Mouse (Mus musculus) midbrain, embryonic 15.5 days (tissue): ENCODE measurements around the gene Dydc1. TPM values are rescaled to one million over a fixed set of nuclear protein-coding genes. Genes with fewer than 3 reads are reported as not detected.
A peak's percentile ranks its signal among the peaks of the same experiment; 100 is the strongest.
"Not testable (repeated sequence)": the region's sequence is repeated elsewhere in the genome, so short reads cannot be mapped to it uniquely, and the experiment has no call there.

ENCODE experiments used
- ATAC-seq: fragments of 200-750 bp; cut with Nextera tagmentation; replicated peaks from 2 replicates; pipeline ENCODE4 v1.8.0; 2017; ENCODE audit warnings: moderate TSS enrichment
- H3K27ac ChIP-seq: fragments of 300-500 bp; sonication (generic); 2 replicates; pipeline ENCODE4 v1.5.1; 2015; ENCODE audit warnings: mild to moderate bottlenecking, inconsistent platforms
- H3K27me3 ChIP-seq: fragments of 300-500 bp; sonication (generic); replicated peaks from 2 replicates; pipeline ENCODE4 v1.6.1; 2015; ENCODE audit warnings: inconsistent platforms
- H3K36me3 ChIP-seq: fragments of 300-500 bp; sonication (generic); replicated peaks from 2 replicates; pipeline ENCODE4 v1.6.1; 2015; ENCODE audit warnings: inconsistent platforms
- H3K4me1 ChIP-seq: fragments of 300-500 bp; sonication (generic); 2 replicates; pipeline ENCODE4 v1.6.1; 2015; ENCODE audit warnings: inconsistent platforms
- H3K4me2 ChIP-seq: fragments of 300-500 bp; sonication (generic); 2 replicates; pipeline ENCODE4 v1.6.1; 2015; ENCODE audit warnings: inconsistent platforms, mild to moderate bottlenecking, moderate library complexity
- H3K4me3 ChIP-seq: fragments of 300-500 bp; sonication (generic); 2 replicates; pipeline ENCODE4 v1.5.1; 2015; ENCODE audit warnings: mild to moderate bottlenecking, inconsistent platforms
- H3K9ac ChIP-seq: fragments of 300-500 bp; sonication (generic); 2 replicates; pipeline ENCODE4 v1.6.1; 2015; ENCODE audit warnings: mild to moderate bottlenecking, inconsistent platforms
- H3K9me3 ChIP-seq: fragments of 300-500 bp; sonication (generic); 2 replicates; pipeline ENCODE4 v1.6.1; 2016; ENCODE audit warnings: inconsistent platforms
- WGBS: fragments of 180-500 bp; shearing (Covaris S2); methylation state at CpG from one replicate; pipeline ENCODE4 v1.1.7; 2015; ENCODE audit warnings: mixed read lengths; 5-methylcytosine and 5-hydroxymethylcytosine counted together
- polyA plus RNA-seq: library from polyadenylated mRNA; unstranded; fragments of >200 nt; fragmentation: Nextera tagmentation; extraction: Ambion mirVana; gene quantifications from 2 replicates; pipeline ENCODE4 v1.2.1, GENCODE M21; 2015

The Dydc1 gene
- polyA plus RNA-seq = not detected in 2 replicates

DNA sequence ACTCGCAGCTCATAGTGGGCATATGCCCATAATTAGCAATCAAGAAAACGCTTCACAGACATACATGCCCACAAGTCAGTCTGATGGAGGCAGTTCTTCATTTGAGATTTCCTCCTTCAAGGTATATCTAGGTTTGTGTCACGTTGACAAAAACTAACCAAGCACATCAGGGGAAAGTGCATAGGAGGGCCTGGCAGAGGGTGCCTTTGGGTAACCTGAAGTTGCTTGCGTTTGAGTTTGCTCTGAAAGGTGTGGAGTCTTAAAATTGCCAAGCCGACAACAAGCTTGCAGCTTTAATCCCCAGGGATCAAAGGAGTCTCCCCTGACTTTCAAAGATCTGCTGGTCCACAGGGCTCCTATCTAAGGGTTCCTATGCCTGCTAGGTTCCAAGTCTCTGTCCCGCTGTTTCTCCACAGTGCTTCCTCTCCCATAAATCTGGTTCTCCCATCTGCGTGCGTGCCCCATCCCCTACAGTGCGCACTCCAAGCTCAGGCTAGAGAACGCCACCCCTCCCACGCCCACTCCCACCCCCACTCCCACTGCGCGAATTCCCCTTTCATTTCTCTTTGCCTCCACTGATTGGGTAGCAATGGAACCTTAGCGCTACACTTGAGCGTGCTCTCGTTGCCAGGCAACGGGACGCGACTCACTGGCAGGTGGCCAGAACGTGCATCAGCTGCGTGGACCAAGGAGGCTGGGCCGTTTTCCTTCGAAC, at the start of gene Dydc1:
Gene Dydc1 (plus strand): TSS at position 683 of the 715 bp plus-strand sequence.
- WGBS = 12% methylated on average over 23 of the region's 23 CpGs
- Histone ChIP-seq H3K27me3 (no peaks in the 10 kb centered on the region), H3K9me3 (no peaks in the 10 kb centered on the region), H3K27ac (no peak within 1 kb of the TSS), H3K4me2 (peak within 1 kb of the TSS; percentile 84), H3K4me3 (peak within 1 kb of the TSS; percentile 45), H3K4me1 (peaks cover 6% of the 10 kb centered on the region; the same call in 1 of the 2 replicates), H3K9ac (peak within 1 kb of the TSS; percentile 38), H3K36me3 (no peaks in the 10 kb centered on the region)
- ATAC-seq = peak; percentile 96

DNA sequence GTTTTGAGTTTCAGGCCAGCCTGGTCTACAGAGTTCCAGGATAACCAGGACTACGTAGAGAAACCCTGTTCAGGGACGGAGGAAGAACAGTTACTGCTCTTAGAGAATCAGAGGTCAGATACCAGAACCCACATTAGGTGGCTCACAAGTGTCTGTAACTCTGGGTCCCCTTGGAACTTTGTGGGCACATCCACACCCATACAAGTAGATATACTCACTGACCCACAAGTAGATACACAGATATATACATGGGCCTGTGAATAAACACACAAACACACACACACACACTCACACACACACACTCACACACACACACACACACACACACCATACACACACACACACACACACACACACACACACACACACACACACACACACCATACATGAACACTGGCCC, 47.6 kb upstream of the Dydc1 start:
- no peaks in the 10 kb centered on the region for H3K36me3 ChIP-seq
- no peaks in the 10 kb centered on the region for H3K27me3 ChIP-seq
- H3K4me1 ChIP-seq = no peaks in the 10 kb centered on the region
- 91% methylated on average over 2 of the region's 2 CpGs for WGBS
- H3K9ac ChIP-seq = no peak overlapping the region
- H3K4me2 ChIP-seq = no peak overlapping the region
- H3K4me3 ChIP-seq = no peak overlapping the region
- no peak overlapping the region for H3K27ac ChIP-seq
- no peak for ATAC-seq
- H3K9me3 ChIP-seq = no peaks in the 10 kb centered on the region

DNA sequence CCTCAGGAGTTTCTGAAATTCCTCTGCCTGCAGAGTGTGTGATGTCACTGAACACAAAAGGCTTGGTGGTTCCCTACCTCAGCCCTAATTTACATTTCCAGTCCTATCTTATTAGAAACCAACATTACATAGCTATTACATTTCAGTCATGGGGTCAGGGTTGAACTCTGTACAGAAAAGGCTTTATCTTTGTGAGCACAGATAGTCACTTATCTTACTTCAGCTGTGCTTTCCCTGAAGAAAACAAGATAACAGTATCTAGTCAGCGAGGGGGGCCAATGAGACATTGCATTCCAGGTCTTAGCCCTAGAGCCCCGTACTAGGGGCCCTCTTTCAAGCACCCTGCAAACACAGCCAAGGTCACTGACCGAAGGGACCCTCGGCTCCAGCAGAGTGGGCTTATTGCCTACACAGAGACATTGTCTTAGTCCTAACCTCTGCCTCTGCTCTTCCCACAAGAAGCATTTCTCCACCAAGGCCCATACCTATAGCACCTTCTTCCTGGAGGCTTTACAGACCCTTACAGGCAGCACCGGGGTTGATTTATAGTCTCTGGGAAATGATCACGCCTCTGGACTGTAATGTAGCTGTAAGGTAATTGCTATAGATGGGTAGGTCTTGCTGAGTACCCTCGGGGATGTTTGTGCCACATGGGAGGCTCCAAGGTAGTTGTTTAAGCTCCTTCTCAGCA, 47.0 kb upstream of the Dydc1 start:
- Histone ChIP-seq H3K4me3 (no peak overlapping the region), H3K27ac (no peak overlapping the region), H3K4me1 (no peaks in the 10 kb centered on the region), H3K9ac (no peak overlapping the region), H3K27me3 (no peaks in the 10 kb centered on the region), H3K36me3 (no peaks in the 10 kb centered on the region), H3K4me2 (no peak overlapping the region), H3K9me3 (no peaks in the 10 kb centered on the region)
- WGBS = 86% methylated on average over 7 of the region's 7 CpGs
- no peak for ATAC-seq

DNA sequence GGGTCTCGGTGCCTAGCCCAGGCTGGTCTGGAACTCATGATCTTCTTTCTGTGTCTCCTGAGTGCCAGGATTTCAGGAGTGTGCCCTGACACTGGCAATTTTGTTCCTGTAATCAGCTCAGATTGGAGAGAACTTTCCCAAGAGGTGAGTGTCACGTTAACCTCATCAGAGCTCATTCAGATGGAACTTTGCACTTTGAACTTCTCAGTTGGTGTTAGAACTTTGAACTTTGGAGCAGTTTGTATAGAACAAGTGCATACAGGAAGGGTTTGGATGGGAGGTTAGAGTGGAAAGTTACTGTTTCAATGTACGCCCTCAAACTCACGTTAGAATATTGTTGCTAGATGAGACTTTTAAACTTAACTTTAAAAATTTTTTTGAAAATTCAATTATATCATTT, 43.4 kb upstream of the Dydc1 start:
- ATAC-seq = no peak
- Histone ChIP-seq H3K4me1 (no peaks in the 10 kb centered on the region), H3K9ac (no peak overlapping the region), H3K27me3 (no peaks in the 10 kb centered on the region), H3K4me2 (no peak overlapping the region), H3K36me3 (no peaks in the 10 kb centered on the region), H3K9me3 (no peaks in the 10 kb centered on the region), H3K4me3 (no peak overlapping the region), H3K27ac (no peak overlapping the region)
- WGBS = 82% methylated on average over 4 of the region's 4 CpGs

DNA sequence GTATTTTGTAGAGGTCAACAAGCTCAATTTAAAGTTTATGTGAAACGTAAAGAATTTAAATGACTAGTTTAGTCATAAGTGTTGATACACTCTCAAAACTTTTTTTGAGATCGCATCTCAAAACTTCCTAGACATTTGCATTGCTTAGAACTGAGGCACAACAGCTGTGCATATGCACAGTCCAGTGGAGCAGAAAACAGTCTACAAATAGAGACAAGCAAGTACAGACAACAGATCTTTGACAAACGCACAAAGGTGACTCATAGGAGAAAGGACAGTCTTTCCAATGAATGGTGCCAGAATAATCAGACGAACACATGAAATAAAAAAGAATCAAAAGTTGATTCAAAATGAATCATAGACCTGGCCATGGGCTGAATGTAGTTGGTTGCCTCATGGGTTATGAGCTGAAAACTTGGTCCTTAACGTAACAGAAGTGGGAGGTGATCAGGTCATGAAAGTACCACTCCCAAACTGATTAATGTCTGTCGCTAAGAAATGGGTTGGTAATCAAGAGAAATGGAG, 41.7 kb upstream of the Dydc1 start:
- Histone ChIP-seq H3K27me3 (no peaks in the 10 kb centered on the region), H3K36me3 (no peaks in the 10 kb centered on the region), H3K27ac (no peak overlapping the region), H3K9ac (no peak overlapping the region), H3K9me3 (no peaks in the 10 kb centered on the region), H3K4me1 (no peaks in the 10 kb centered on the region), H3K4me2 (no peak overlapping the region), H3K4me3 (no peak overlapping the region)
- ATAC-seq = no peak
- WGBS = 88% methylated on average over 6 of the region's 6 CpGs

DNA sequence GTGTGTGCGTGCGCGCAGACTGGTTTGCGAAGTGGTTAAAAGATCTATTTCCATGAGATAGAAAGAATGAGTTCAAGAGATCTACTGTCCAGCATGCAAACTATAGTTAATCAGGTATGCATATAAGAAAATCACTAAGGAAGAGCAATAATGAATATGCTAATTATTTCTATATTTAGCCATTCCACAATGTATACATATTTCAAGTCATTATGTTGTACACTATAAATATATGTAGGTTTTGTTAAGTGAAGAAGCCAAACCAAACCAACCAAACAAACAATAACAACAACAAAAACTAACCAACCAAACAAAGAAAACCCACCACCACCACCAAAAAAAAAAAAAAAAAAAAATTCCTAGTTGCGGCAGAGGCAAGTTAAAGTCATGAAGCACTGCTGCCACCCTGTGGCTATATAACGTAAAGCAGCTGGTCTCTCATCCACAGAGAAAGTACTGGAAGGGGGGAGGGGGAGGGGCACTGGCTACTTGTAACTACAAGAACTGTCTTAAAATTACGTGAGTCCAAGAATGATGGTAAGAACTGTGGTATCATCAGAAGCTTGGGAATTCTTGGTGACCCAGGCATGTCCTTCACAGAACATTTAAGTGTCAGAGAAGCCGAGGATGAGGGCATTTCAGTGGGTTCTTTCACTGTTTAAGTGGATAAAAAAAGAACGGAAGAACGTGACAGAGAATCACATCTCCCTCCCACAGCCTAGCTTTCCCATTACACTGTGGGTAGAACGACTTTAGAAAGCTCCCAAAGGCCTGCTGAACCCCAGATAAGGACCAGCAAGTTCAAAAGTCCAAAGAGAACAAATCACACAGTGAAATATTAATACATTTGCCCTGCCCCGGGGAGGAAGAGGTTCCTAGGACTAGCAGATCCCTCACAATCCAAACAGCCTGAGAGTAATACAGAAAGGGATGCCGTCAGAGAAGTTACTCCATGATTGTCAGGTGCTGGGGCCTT, 39.3 kb upstream of the Dydc1 start:
- 53% methylated on average over 13 of the region's 13 CpGs for WGBS
- no peak overlapping the region for H3K9ac ChIP-seq
- H3K4me3 ChIP-seq = no peak overlapping the region
- H3K27ac ChIP-seq = no peak overlapping the region
- H3K27me3 ChIP-seq = no peaks in the 10 kb centered on the region
- H3K9me3 ChIP-seq = no peaks in the 10 kb centered on the region
- no peaks in the 10 kb centered on the region for H3K36me3 ChIP-seq
- H3K4me1 ChIP-seq = no peaks in the 10 kb centered on the region
- peak; percentile 51 for ATAC-seq
- H3K4me2 ChIP-seq = no peak overlapping the region

DNA sequence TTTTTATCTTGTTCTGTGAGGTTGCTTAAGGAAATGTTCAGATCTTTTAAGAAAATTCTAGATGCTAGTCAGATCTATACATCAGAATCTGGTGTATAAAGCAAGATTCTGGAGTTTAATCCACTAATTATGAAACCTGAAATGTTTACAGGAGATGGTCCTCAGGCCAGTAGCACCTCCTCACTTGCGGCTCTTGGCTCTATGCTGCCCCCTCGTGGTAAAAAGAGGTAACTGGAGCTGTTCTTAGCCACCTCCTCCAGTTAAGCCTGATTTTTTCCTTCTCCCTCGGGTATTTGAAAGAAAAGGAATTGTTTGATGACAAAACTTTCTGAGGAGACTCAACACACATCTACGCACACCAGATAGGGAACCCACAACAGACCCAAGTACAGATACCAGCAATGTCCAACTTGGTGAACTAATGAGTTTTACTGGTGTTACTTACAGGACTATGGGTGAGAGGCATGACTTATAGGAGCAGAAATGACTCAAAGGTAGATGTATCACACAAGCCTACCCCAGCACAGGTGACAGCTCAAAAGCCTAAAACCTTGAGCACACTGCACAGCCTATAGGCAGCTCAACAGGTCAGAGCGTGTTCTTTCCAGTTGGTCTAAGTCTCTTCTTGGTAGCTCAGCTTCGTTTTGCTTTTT, 37.4 kb upstream of the Dydc1 start:
- H3K27ac ChIP-seq = no peak overlapping the region
- no peak overlapping the region for H3K4me2 ChIP-seq
- no peaks in the 10 kb centered on the region for H3K4me1 ChIP-seq
- peak; percentile 71; the same call in 1 of the 2 replicates for ATAC-seq
- H3K36me3 ChIP-seq = no peaks in the 10 kb centered on the region
- no peak overlapping the region for H3K9ac ChIP-seq
- WGBS = 36% methylated on average over 6 of the region's 6 CpGs
- no peak overlapping the region for H3K4me3 ChIP-seq
- H3K27me3 ChIP-seq = no peaks in the 10 kb centered on the region
- no peaks in the 10 kb centered on the region for H3K9me3 ChIP-seq

DNA sequence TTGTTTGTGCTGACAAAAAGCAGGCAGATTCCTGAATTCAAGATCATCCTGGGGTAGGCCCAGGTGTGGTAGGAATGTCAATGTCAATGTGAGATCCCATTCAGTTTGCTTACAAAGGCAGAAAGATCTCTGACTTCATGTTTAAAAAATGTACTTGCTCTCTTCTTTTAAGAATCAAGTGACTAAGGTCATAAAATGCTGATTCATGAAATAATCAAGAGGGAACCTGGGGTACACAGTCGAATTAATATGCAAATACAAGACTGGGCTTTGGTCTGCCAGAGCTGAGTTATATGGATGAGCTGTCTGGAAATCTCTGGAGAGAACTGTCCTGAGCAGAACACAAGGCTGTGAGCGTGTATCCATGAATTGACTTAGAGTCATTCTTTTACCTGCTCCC, 25.3 kb upstream of the Dydc1 start:
- Histone ChIP-seq H3K4me3 (no peak overlapping the region), H3K9ac (no peak overlapping the region), H3K36me3 (no peaks in the 10 kb centered on the region), H3K4me2 (no peak overlapping the region), H3K27me3 (no peaks in the 10 kb centered on the region), H3K4me1 (no peaks in the 10 kb centered on the region), H3K9me3 (no peaks in the 10 kb centered on the region), H3K27ac (no peak overlapping the region)
- no peak for ATAC-seq
- 70% methylated on average over 2 of the region's 2 CpGs for WGBS

DNA sequence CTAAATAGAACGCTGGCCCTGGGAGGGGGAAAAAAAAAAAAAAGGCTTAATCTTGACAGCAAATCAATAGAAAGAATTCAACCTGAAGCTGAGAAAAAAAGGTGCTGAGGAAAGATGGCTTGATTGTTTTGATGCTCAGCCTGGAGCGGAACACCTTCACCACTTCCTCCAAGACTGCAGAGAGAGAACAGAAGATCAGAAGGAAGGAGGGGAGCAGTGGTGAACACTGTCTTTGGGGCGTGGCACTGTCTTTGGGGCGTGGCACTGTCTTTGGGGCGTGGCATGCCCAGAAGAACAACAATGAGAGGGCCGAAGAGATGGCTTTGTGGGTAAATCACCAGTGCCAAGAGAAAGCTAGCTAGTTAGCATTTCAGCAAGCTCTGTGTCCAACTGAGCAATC, 22.2 kb upstream of the Dydc1 start:
- Histone ChIP-seq H3K36me3 (no peaks in the 10 kb centered on the region), H3K9ac (no peak overlapping the region), H3K27me3 (no peaks in the 10 kb centered on the region), H3K4me1 (no peaks in the 10 kb centered on the region), H3K4me2 (no peak overlapping the region), H3K9me3 (no peaks in the 10 kb centered on the region), H3K4me3 (no peak overlapping the region), H3K27ac (no peak overlapping the region)
- WGBS = 72% methylated on average over 6 of the region's 6 CpGs
- ATAC-seq = no peak

DNA sequence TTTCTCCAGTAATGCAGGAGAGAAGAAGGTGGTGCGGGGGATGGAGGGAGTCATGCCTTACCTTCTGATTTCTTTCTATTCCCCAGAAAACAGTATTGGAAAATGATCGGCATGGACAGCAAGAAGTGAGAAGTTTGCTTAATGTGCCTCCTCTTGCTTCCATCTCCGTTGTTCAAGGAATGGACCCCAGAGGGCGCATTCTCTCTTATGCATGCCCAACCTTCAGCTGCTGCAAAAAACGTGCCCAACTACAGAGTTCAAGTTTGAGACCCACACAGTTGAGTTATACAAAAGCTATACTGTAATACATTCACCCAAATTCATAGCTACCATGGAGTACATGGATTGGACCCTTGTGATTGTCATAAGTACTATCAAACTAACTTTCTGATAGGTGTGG, 20.2 kb upstream of the Dydc1 start:
- Histone ChIP-seq H3K4me3 (no peak overlapping the region), H3K9me3 (no peaks in the 10 kb centered on the region), H3K9ac (no peak overlapping the region), H3K27me3 (no peaks in the 10 kb centered on the region), H3K36me3 (no peaks in the 10 kb centered on the region), H3K4me1 (no peaks in the 10 kb centered on the region), H3K4me2 (no peak overlapping the region), H3K27ac (no peak overlapping the region)
- ATAC-seq = no peak
- WGBS = 84% methylated on average over 5 of the region's 5 CpGs

DNA sequence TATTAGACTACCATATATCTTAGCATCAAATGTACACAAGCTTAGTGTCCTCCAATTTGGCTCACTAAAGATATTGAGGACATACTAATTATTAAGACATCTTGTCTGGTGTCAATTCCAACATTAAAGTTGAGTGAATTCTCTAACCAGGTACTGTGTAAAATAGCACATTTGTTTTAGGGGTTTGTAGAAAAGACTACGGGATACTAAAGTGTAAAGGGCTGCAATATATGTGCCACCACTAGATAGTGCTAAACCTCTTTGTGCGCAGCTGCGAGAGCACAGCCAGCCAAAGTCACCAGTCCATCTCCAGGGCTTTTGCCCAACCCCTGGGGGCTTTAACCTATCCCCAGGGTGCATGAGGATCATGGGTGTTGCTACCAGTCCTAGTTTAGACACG, 19.5 kb upstream of the Dydc1 start:
- not testable (repeated sequence) for H3K9ac ChIP-seq, H3K9me3 ChIP-seq, ATAC-seq, H3K27ac ChIP-seq, H3K27me3 ChIP-seq, H3K4me3 ChIP-seq, H3K4me2 ChIP-seq, H3K36me3 ChIP-seq, H3K4me1 ChIP-seq
- WGBS = 79% methylated on average over 3 of the region's 4 CpGs
